Mouse (Mus musculus): ENCODE data around the gene Efemp2. TPM values are rescaled to one million over a fixed set of nuclear protein-coding genes. Genes with fewer than 3 reads are reported as not detected.

Efemp2 gene
- total and polyA plus RNA-seq, 2 experiments from 2014 or later = 26.4 to 35.0 TPM

GRCm38 (mm10) chr19:5455568-5455967 is 18.2 kb upstream of the Efemp2 start:
- no peak for TF ChIP-seq CTCF (IDR thresholded peaks at IDR 0.05; ENCODE audit: low read depth)
- no peak for DNase-seq
- peak overlapping the region; percentile 21; the same call in 1 of the 2 replicates for H3K27ac ChIP-seq (ENCODE audit: low read depth, low read length)

GRCm38 (mm10) chr19:5456241-5456921 is 17.4 kb upstream of the Efemp2 start:
- no peak for DNase-seq
- H3K4me1 ChIP-seq (ENCODE audit: insufficient read depth) = peaks cover 30% of the 10 kb centered on the region

More at GRCm38 (mm10) chr19:5455568-5455967, 18.2 kb upstream of the Efemp2 start:
- WGBS = 58% methylated on average over 8 of the region's 8 CpGs
- peak overlapping the region; percentile 96; the same call in 1 of the 2 replicates for H3K9ac ChIP-seq
- no peaks in the 10 kb centered on the region for H3K9me3 ChIP-seq (ENCODE audit: low read length)
- H3K27me3 ChIP-seq (ENCODE audit: insufficient read depth, low read length) = no peaks in the 10 kb centered on the region; the same call in 1 of the 2 replicates
- H3K36me3 ChIP-seq (ENCODE audit: insufficient read depth) = peaks cover 7% of the 10 kb centered on the region
- H3K4me2 ChIP-seq (ENCODE audit: low read depth) = peak overlapping the region; percentile 96
- peak overlapping the region; percentile 85 for H3K4me3 ChIP-seq (ENCODE audit: low read depth, low read length)
- ATAC-seq = no peak
- H3K4me1 ChIP-seq (ENCODE audit: insufficient read depth) = peaks cover 25% of the 10 kb centered on the region

GRCm38 (mm10) chr19:5456922-5457745 is 16.6 kb upstream of the Efemp2 start:
- H3K27me3 ChIP-seq (ENCODE audit: insufficient read depth, low read length) = no peaks in the 10 kb centered on the region
- under 1% methylated on average over 70 of the region's 70 CpGs for WGBS
- peak overlapping the region; percentile 85 for H3K4me3 ChIP-seq (ENCODE audit: low read depth, low read length)
- no peaks in the 10 kb centered on the region for H3K9me3 ChIP-seq (ENCODE audit: low read length)
- peak overlapping the region; percentile 96 for H3K4me2 ChIP-seq (ENCODE audit: low read depth)
- DNase-seq (peak; percentile 96), ATAC-seq (peak; percentile 94)
- H3K27ac ChIP-seq (ENCODE audit: low read depth, low read length) = peak overlapping the region; percentile 98
- peak; percentile 34 for TF ChIP-seq CTCF (IDR thresholded peaks at IDR 0.05; ENCODE audit: low read depth)
- H3K9ac ChIP-seq = peak overlapping the region; percentile 96
- H3K36me3 ChIP-seq (ENCODE audit: insufficient read depth) = peaks cover 7% of the 10 kb centered on the region
- H3K4me1 ChIP-seq (ENCODE audit: insufficient read depth) = peaks cover 33% of the 10 kb centered on the region

More at GRCm38 (mm10) chr19:5456241-5456921, 17.4 kb upstream of the Efemp2 start:
- H3K36me3 ChIP-seq (ENCODE audit: insufficient read depth) = peaks cover 7% of the 10 kb centered on the region
- H3K9ac ChIP-seq = peak overlapping the region; percentile 96
- H3K27me3 ChIP-seq (ENCODE audit: insufficient read depth, low read length) = no peaks in the 10 kb centered on the region
- no peak for ATAC-seq
- H3K4me3 ChIP-seq (ENCODE audit: low read depth, low read length) = peak overlapping the region; percentile 85
- H3K4me2 ChIP-seq (ENCODE audit: low read depth) = peak overlapping the region; percentile 96
- H3K27ac ChIP-seq (ENCODE audit: low read depth, low read length) = peak overlapping the region; percentile 98
- 3% methylated on average over 26 of the region's 26 CpGs for WGBS
- TF ChIP-seq CTCF (IDR thresholded peaks at IDR 0.05; ENCODE audit: low read depth) = no peak
- no peaks in the 10 kb centered on the region for H3K9me3 ChIP-seq (ENCODE audit: low read length)

- WGBS = 15% methylated on average over 14 of the region's 14 CpGs
- Histone ChIP-seq H3K9ac (peak within 1 kb of the TSS; percentile 96), H3K4me1 (ENCODE audit: insufficient read depth) (peaks cover 33% of the 10 kb centered on the region), H3K27ac (ENCODE audit: low read depth, low read length) (peak within 1 kb of the TSS; percentile 98), H3K9me3 (ENCODE audit: low read length) (no peaks in the 10 kb centered on the region), H3K4me3 (ENCODE audit: low read depth, low read length) (peak within 1 kb of the TSS; percentile 85), H3K36me3 (ENCODE audit: insufficient read depth) (peaks cover 15% of the 10 kb centered on the region), H3K27me3 (ENCODE audit: insufficient read depth, low read length) (no peaks in the 10 kb centered on the region), H3K4me2 (ENCODE audit: low read depth) (peak within 1 kb of the TSS; percentile 96)
- ATAC-seq = peak; percentile 5
- no peak for DNase-seq
- no peak for TF ChIP-seq CTCF (IDR thresholded peaks at IDR 0.05; ENCODE audit: low read depth)
These were observed 15.9 kb upstream of the Efemp2 start, which contains the start of gene Ccdc85b for GRCm38 (mm10) chr19:5457746-5458442. Gene Ccdc85b, minus strand, starts transcription at chr19:5457894.

- no peak overlapping the region for H3K4me3 ChIP-seq (ENCODE audit: low read depth, low read length)
- H3K4me1 ChIP-seq (ENCODE audit: insufficient read depth) = peaks cover 33% of the 10 kb centered on the region
- no peaks in the 10 kb centered on the region for H3K9me3 ChIP-seq (ENCODE audit: low read length)
- 69% methylated on average over 7 of the region's 7 CpGs for WGBS
- no peak overlapping the region for H3K9ac ChIP-seq
- no peak overlapping the region for H3K27ac ChIP-seq (ENCODE audit: low read depth, low read length)
- no peaks in the 10 kb centered on the region for H3K27me3 ChIP-seq (ENCODE audit: insufficient read depth, low read length)
- no peak for DNase-seq
- H3K36me3 ChIP-seq (ENCODE audit: insufficient read depth) = peaks cover 20% of the 10 kb centered on the region
- H3K4me2 ChIP-seq (ENCODE audit: low read depth) = no peak overlapping the region
- TF ChIP-seq CTCF (IDR thresholded peaks at IDR 0.05; ENCODE audit: low read depth) = no peak
- no peak for ATAC-seq
These were observed 14.7 kb upstream of the Efemp2 start for GRCm38 (mm10) chr19:5459019-5459418.

- Histone ChIP-seq H3K9ac (peak overlapping the region; percentile 77), H3K4me1 (ENCODE audit: insufficient read depth) (peaks cover 33% of the 10 kb centered on the region), H3K9me3 (ENCODE audit: low read length) (no peaks in the 10 kb centered on the region), H3K36me3 (ENCODE audit: insufficient read depth) (peaks cover 17% of the 10 kb centered on the region), H3K4me2 (ENCODE audit: low read depth) (peak overlapping the region; percentile 93), H3K27me3 (ENCODE audit: insufficient read depth, low read length) (no peaks in the 10 kb centered on the region), H3K4me3 (ENCODE audit: low read depth, low read length) (peak overlapping the region; percentile 88), H3K27ac (ENCODE audit: low read depth, low read length) (peak overlapping the region; percentile 81)
- ATAC-seq (no peak), DNase-seq (no peak)
- 30% methylated on average over 3 of the region's 3 CpGs for WGBS
- no peak for TF ChIP-seq CTCF (IDR thresholded peaks at IDR 0.05; ENCODE audit: low read depth)
These were observed 13.9 kb upstream of the Efemp2 start for GRCm38 (mm10) chr19:5459896-5460295.
